Mouse (Mus musculus) stomach, postnatal 0 days (tissue): ENCODE measurements at regions not wholly inside any gene's neighbourhood (a gene's known extent, or its start where the extent isn't known, plus 50 kb on each side); places are given as distances from the start of the nearest gene placed in this dataset.

Source experiments
- CTCF ChIP-seq: IDR thresholded peaks from 2 replicates; pipeline ENCODE4 v1.5.1; 2016; ENCODE audit warnings: antibody characterized with exemption, low read depth, mild to moderate bottlenecking, moderate library complexity
- EP300 ChIP-seq: optimal IDR thresholded peaks from 2 replicates; pipeline ENCODE3; 2016; ENCODE audit warnings: antibody characterized with exemption

GRCm38 (mm10) chr9:61145738-61146137 lies 226.4 kb upstream of the Tle3 start:
- TF ChIP-seq CTCF = no peak
- no peak for TF ChIP-seq EP300
